Mouse (Mus musculus) forelimb bud, embryonic 11.5 days (tissue): ENCODE measurements around the gene Abca14.
"Not testable (repeated sequence)": the region's sequence is repeated elsewhere in the genome, so short reads cannot be mapped to it uniquely, and the experiment has no call there.

Experiments
- DNase-seq: peaks from one replicate; pipeline ENCODE4 v3.0.0-alpha.2; 2012; ENCODE audit warnings: low read depth, low spot score

Gene Abca14

GRCm38 (mm10) chr7:120201771-120202170 lies 2.0 kb upstream of the Abca14 start, which contains the start of gene Crym:
Gene Crym (minus strand): TSS chr7:120202111.
- peak; percentile 11 for DNase-seq

GRCm38 (mm10) chr7:120205989-120206388 lies 2.2 kb downstream of the Abca14 start:
- DNase-seq, result no peak

- DNase-seq, result no peak
Measured at GRCm38 (mm10) chr7:120228541-120228940, 24.8 kb downstream of the Abca14 start.

GRCm38 (mm10) chr7:120241092-120241491 lies 37.3 kb downstream of the Abca14 start:
- DNase-seq, result no peak

GRCm38 (mm10) chr7:120271135-120271991 lies 67.6 kb downstream of the Abca14 start:
- DNase-seq, result no peak

- DNase-seq, result no peak
Measured at GRCm38 (mm10) chr7:120272110-120272509, 68.3 kb downstream of the Abca14 start.

- DNase-seq, result no peak
Measured at GRCm38 (mm10) chr7:120285286-120285685, 81.5 kb downstream of the Abca14 start.

- DNase-seq, result no peak
Measured at GRCm38 (mm10) chr7:120316086-120316485, 112.3 kb downstream of the Abca14 start.

- DNase-seq, result no peak
Measured at GRCm38 (mm10) chr7:120322963-120323362, 119.2 kb downstream of the Abca14 start.

GRCm38 (mm10) chr7:120325911-120326310 lies 122.2 kb downstream of the Abca14 start:
- DNase-seq, result not testable (repeated sequence)

- DNase-seq, result peak; percentile 35
Measured at GRCm38 (mm10) chr7:120327220-120328073, 123.7 kb downstream of the Abca14 start.

GRCm38 (mm10) chr7:120328087-120328793 lies 124.5 kb downstream of the Abca14 start, which contains the start of gene Abca15:
Gene Abca15 (plus strand): TSS chr7:120328670.
- DNase-seq, result no peak

- DNase-seq, result peak; percentile 46
Measured at GRCm38 (mm10) chr7:120361159-120361558, 157.4 kb downstream of the Abca14 start.
